Mouse (Mus musculus): ENCODE data around the gene 4930455H04Rik. TPM values are rescaled to one million over a fixed set of nuclear protein-coding genes. Genes with fewer than 3 reads are reported as not detected.

The 4930455H04Rik gene
- polyA plus RNA-seq (2012; rRNA removed), result not detected in 2 replicates

GRCm38 (mm10) chr3:116967967-116968366 is at the start of gene 4930455H04Rik:
Gene 4930455H04Rik, plus strand, starts transcription at chr3:116968267.
- DNase-seq (ENCODE audit: low read depth), result no peak
- TF ChIP-seq POLR2A (IDR thresholded peaks at IDR 0.05; ENCODE audit: borderline replicate concordance, extremely low read depth, insufficient read depth, insufficient read length, poor library complexity, severe bottlenecking) (no peak), CTCF (IDR thresholded peaks at IDR 0.05; ENCODE audit: borderline replicate concordance, extremely low read depth, insufficient read depth, insufficient read length) (no peak)

- no peak for TF ChIP-seq CTCF (IDR thresholded peaks at IDR 0.05; ENCODE audit: borderline replicate concordance, extremely low read depth, insufficient read depth, insufficient read length)
- no peak for TF ChIP-seq POLR2A (IDR thresholded peaks at IDR 0.05; ENCODE audit: borderline replicate concordance, extremely low read depth, insufficient read depth, insufficient read length, poor library complexity, severe bottlenecking)
- no peak for DNase-seq (ENCODE audit: low read depth)
These were observed 46.5 kb upstream of the 4930455H04Rik start for GRCm38 (mm10) chr3:116921535-116921934.

GRCm38 (mm10) chr3:116923042-116923441 is 45.0 kb upstream of the 4930455H04Rik start:
- no peak for DNase-seq (ENCODE audit: low read depth)

GRCm38 (mm10) chr3:116928994-116929393 is 39.1 kb upstream of the 4930455H04Rik start:
- DNase-seq (ENCODE audit: low read depth), result peak; percentile 31
- TF ChIP-seq POLR2A (IDR thresholded peaks at IDR 0.05; ENCODE audit: borderline replicate concordance, extremely low read depth, insufficient read depth, insufficient read length, poor library complexity, severe bottlenecking), result no peak
- TF ChIP-seq CTCF (IDR thresholded peaks at IDR 0.05; ENCODE audit: borderline replicate concordance, extremely low read depth, insufficient read depth, insufficient read length), result no peak

More at GRCm38 (mm10) chr3:116923042-116923441, 45.0 kb upstream of the 4930455H04Rik start:
- no peak for TF ChIP-seq POLR2A (IDR thresholded peaks at IDR 0.05; ENCODE audit: borderline replicate concordance, extremely low read depth, insufficient read depth, insufficient read length, poor library complexity, severe bottlenecking)
- no peak for TF ChIP-seq CTCF (IDR thresholded peaks at IDR 0.05; ENCODE audit: borderline replicate concordance, extremely low read depth, insufficient read depth, insufficient read length)

- TF ChIP-seq CTCF (IDR thresholded peaks at IDR 0.05; ENCODE audit: borderline replicate concordance, extremely low read depth, insufficient read depth, insufficient read length) (no peak), POLR2A (IDR thresholded peaks at IDR 0.05; ENCODE audit: borderline replicate concordance, extremely low read depth, insufficient read depth, insufficient read length, poor library complexity, severe bottlenecking) (no peak)
- no peak for DNase-seq (ENCODE audit: low read depth)
These were observed 34.9 kb upstream of the 4930455H04Rik start for GRCm38 (mm10) chr3:116933158-116933557.

GRCm38 (mm10) chr3:116936934-116937691 is 31.0 kb upstream of the 4930455H04Rik start:
- DNase-seq (ENCODE audit: low read depth), result peak; percentile 62
- no peak for TF ChIP-seq CTCF (IDR thresholded peaks at IDR 0.05; ENCODE audit: borderline replicate concordance, extremely low read depth, insufficient read depth, insufficient read length)
- TF ChIP-seq POLR2A (IDR thresholded peaks at IDR 0.05; ENCODE audit: borderline replicate concordance, extremely low read depth, insufficient read depth, insufficient read length, poor library complexity, severe bottlenecking), result no peak

- TF ChIP-seq CTCF (IDR thresholded peaks at IDR 0.05; ENCODE audit: borderline replicate concordance, extremely low read depth, insufficient read depth, insufficient read length), result no peak
- TF ChIP-seq POLR2A (IDR thresholded peaks at IDR 0.05; ENCODE audit: borderline replicate concordance, extremely low read depth, insufficient read depth, insufficient read length, poor library complexity, severe bottlenecking), result no peak
- no peak for DNase-seq (ENCODE audit: low read depth)
These were observed 27.1 kb upstream of the 4930455H04Rik start for GRCm38 (mm10) chr3:116940804-116941558.

GRCm38 (mm10) chr3:116941559-116942117 is 26.4 kb upstream of the 4930455H04Rik start:
- no peak for TF ChIP-seq POLR2A (IDR thresholded peaks at IDR 0.05; ENCODE audit: borderline replicate concordance, extremely low read depth, insufficient read depth, insufficient read length, poor library complexity, severe bottlenecking)
- TF ChIP-seq CTCF (IDR thresholded peaks at IDR 0.05; ENCODE audit: borderline replicate concordance, extremely low read depth, insufficient read depth, insufficient read length), result no peak
- no peak for DNase-seq (ENCODE audit: low read depth)

GRCm38 (mm10) chr3:116942751-116943150 is 25.3 kb upstream of the 4930455H04Rik start:
- TF ChIP-seq POLR2A (IDR thresholded peaks at IDR 0.05; ENCODE audit: borderline replicate concordance, extremely low read depth, insufficient read depth, insufficient read length, poor library complexity, severe bottlenecking) (no peak), CTCF (IDR thresholded peaks at IDR 0.05; ENCODE audit: borderline replicate concordance, extremely low read depth, insufficient read depth, insufficient read length) (no peak)
- no peak for DNase-seq (ENCODE audit: low read depth)

GRCm38 (mm10) chr3:116943422-116943821 is 24.6 kb upstream of the 4930455H04Rik start:
- TF ChIP-seq CTCF (IDR thresholded peaks at IDR 0.05; ENCODE audit: borderline replicate concordance, extremely low read depth, insufficient read depth, insufficient read length) (no peak), POLR2A (IDR thresholded peaks at IDR 0.05; ENCODE audit: borderline replicate concordance, extremely low read depth, insufficient read depth, insufficient read length, poor library complexity, severe bottlenecking) (no peak)
- DNase-seq (ENCODE audit: low read depth), result no peak

GRCm38 (mm10) chr3:116946476-116946875 is 21.6 kb upstream of the 4930455H04Rik start:
- no peak for DNase-seq (ENCODE audit: low read depth)
- TF ChIP-seq CTCF (IDR thresholded peaks at IDR 0.05; ENCODE audit: borderline replicate concordance, extremely low read depth, insufficient read depth, insufficient read length), result no peak
- TF ChIP-seq POLR2A (IDR thresholded peaks at IDR 0.05; ENCODE audit: borderline replicate concordance, extremely low read depth, insufficient read depth, insufficient read length, poor library complexity, severe bottlenecking), result no peak

Measured in brain, embryonic 14.5 days (tissue).